Mouse (Mus musculus) forebrain, embryonic 16.5 days (tissue): ENCODE data around the gene Olfr832. TPM values are rescaled to one million over a fixed set of nuclear protein-coding genes. Genes with fewer than 3 reads are reported as not detected.
"Not testable (repeated sequence)": the region's sequence is repeated elsewhere in the genome, so short reads cannot be mapped to it uniquely, and the experiment has no call there.

Source experiments
- ATAC-seq: fragments of 200-750 bp; cut with Nextera tagmentation; 2 replicates; pipeline ENCODE4 v1.8.0; 2017; ENCODE audit warnings: mild to moderate bottlenecking, moderate library complexity
- H3K27ac ChIP-seq: fragments of 300-500 bp; sonication (generic); 2 replicates; pipeline ENCODE4 v1.5.1; 2014; ENCODE audit warnings: low read length, control low read depth
- H3K27me3 ChIP-seq: fragments of 300-500 bp; sonication (generic); replicated peaks from 2 replicates; pipeline ENCODE4 v1.6.1; 2014; ENCODE audit warnings: low read length; ENCODE audit not compliant: control insufficient read depth, insufficient read depth
- H3K36me3 ChIP-seq: fragments of 300-500 bp; sonication (generic); 2 replicates; pipeline ENCODE4 v1.6.1; 2014; ENCODE audit not compliant: control insufficient read depth, insufficient read depth
- H3K4me1 ChIP-seq: fragments of 300-500 bp; sonication (generic); replicated peaks from 2 replicates; pipeline ENCODE4 v1.6.1; 2014; ENCODE audit warnings: low read length; ENCODE audit not compliant: control insufficient read depth, insufficient read depth
- H3K4me2 ChIP-seq: fragments of 300-500 bp; sonication (generic); 2 replicates; pipeline ENCODE4 v1.6.1; 2014; ENCODE audit warnings: mild to moderate bottlenecking, low read length, control low read depth
- H3K4me3 ChIP-seq: fragments of 300-500 bp; sonication (generic); replicated peaks from 2 replicates; pipeline ENCODE4 v1.5.1; 2014; ENCODE audit warnings: mild to moderate bottlenecking, low read length, control low read depth
- H3K9ac ChIP-seq: fragments of 300-500 bp; sonication (generic); replicated peaks from 2 replicates; pipeline ENCODE4 v1.6.1; 2014; ENCODE audit warnings: low read depth, low read length, control low read depth
- H3K9me3 ChIP-seq: fragments of 300-500 bp; sonication (generic); 2 replicates; pipeline ENCODE4 v1.6.1; 2016; ENCODE audit warnings: low read length; ENCODE audit not compliant: control insufficient read depth
- WGBS: fragments of 180-500 bp; shearing (Covaris S2); extraction: QIAGEN DNeasy Blood & Tissue Kit; methylation state at CpG from one replicate; pipeline ENCODE4 v1.1.7; 2014; 5-methylcytosine and 5-hydroxymethylcytosine counted together
- polyA plus RNA-seq: library from polyadenylated mRNA; unstranded; fragments of >200 nt; fragmentation: Nextera tagmentation; extraction: Ambion mirVana; gene quantifications from 2 replicates; pipeline ENCODE4 v1.2.1, GENCODE M21; 2015

The Olfr832 gene
- polyA plus RNA-seq, result not detected in 2 replicates

DNA sequence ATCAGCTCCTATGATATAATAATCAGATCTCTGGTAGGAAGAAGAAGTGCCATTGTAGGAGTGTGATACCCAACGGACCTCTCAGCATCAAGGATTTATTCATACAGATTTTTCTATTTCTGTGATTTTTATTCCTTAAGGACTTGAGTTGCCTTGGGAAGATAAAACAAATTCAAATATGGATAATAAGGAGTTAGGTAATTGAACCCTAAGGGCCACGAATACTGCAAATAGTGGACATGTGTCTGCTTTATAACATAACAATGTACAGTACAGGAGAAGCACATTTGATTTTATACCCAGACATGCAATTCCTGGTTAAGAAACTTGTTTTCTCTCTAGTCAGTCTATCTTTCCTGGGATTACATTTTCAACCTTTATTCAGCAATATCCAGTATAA is at the start of gene Olfr832:
Gene Olfr832, plus strand, starts transcription at position 301 of the 400 bp plus-strand sequence.
- not testable (repeated sequence) for H3K4me3 ChIP-seq, H3K36me3 ChIP-seq, H3K4me2 ChIP-seq, H3K27ac ChIP-seq, H3K4me1 ChIP-seq, H3K9me3 ChIP-seq, H3K9ac ChIP-seq, H3K27me3 ChIP-seq, ATAC-seq
- WGBS, result 81% methylated on average over 2 of the region's 2 CpGs

DNA sequence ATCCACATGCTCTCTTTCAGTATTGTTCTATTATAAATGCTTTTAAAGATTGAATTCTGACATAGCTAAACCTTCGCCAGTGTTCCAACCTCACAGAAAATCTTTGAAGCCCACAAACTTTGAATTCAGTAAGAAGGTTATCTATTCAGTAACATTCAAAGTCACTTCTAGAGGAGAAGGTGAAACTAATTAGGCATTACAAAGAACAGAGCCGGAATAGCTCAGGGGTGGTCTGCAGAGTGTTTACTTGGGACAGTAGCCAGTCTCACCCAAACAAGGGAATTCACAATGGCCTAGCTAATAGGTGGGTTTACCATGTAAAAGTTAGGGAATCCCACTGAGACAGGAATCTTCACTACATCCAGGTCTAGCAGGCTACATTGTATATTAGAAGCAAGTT is 29.2 kb upstream of the Olfr832 start:
- 69% methylated on average over 2 of the region's 2 CpGs for WGBS
- ATAC-seq, H3K9ac ChIP-seq, H3K4me1 ChIP-seq, H3K9me3 ChIP-seq, H3K36me3 ChIP-seq, H3K27ac ChIP-seq, H3K4me3 ChIP-seq, H3K4me2 ChIP-seq, H3K27me3 ChIP-seq: not testable (repeated sequence)

DNA sequence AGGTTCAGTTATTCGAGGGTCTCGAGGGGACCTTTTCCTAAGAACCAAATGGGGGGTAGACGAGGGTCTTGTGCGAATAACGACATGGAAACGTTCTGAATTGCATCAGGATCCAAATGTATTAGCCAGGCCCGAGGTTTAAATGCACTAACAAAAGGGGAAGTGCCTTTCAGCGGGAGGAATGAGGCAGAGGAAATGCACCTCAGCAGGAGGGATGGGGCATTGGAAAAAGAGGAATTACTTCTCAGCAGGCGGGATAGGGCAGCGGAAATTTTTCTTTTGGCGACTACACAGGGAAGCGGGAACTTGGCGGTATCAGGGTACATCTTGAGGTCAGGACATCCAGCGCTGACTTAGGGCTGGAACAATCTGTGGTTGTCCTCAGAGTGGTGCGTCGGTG is 9.0 kb upstream of the Olfr832 start:
- H3K4me1 ChIP-seq, ATAC-seq, H3K4me3 ChIP-seq, H3K36me3 ChIP-seq, H3K9me3 ChIP-seq, H3K27me3 ChIP-seq, H3K9ac ChIP-seq, H3K4me2 ChIP-seq, H3K27ac ChIP-seq: not testable (repeated sequence)
- WGBS, result 88% methylated on average over 16 of the region's 16 CpGs

- Histone ChIP-seq H3K4me3 (no peak overlapping the region), H3K27ac (no peak overlapping the region), H3K36me3 (no peaks in the 10 kb centered on the region), H3K27me3 (no peaks in the 10 kb centered on the region), H3K4me2 (no peak overlapping the region), H3K4me1 (no peaks in the 10 kb centered on the region), H3K9ac (no peak overlapping the region), H3K9me3 (peaks cover 5% of the 10 kb centered on the region; the same call in 1 of the 2 replicates)
- ATAC-seq, result no peak
Observed at GRCm38 (mm10) chr9:18962021-18962420, 25.1 kb downstream of the Olfr832 start.

DNA sequence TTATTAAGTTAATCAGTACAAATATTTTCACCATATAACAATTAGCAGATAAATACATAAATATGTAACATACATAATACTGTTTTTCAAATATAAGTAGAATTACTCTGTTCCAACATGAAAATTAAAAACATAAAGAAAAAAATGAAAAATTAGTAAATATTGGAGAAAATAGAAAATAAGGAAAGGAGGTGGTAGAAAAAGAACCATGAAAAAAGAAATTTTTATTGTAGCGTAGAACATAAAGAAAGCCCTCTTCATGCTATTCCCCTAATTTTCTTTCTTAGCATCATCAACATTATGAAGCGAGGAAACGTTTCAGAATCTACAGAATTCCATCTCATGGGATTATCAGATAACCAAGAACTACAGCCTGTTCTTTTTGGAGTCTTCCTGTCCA is 50.8 kb downstream of the Olfr832 start, which contains the start of gene Olfr834:
Gene Olfr834, plus strand, starts transcription at position 301 of the 400 bp plus-strand sequence.
- H3K27me3 ChIP-seq, result no peaks in the 10 kb centered on the region
- H3K9ac ChIP-seq, result no peak within 1 kb of the TSS
- no peak within 1 kb of the TSS for H3K27ac ChIP-seq
- H3K9me3 ChIP-seq, result 0 out of 2 replicates have a peak, but pooled peaks cover 2% of the 10 kb centered on the region
- H3K4me2 ChIP-seq, result no peak within 1 kb of the TSS
- ATAC-seq, result no peak
- no peaks in the 10 kb centered on the region for H3K4me1 ChIP-seq
- no peak within 1 kb of the TSS for H3K4me3 ChIP-seq
- 83% methylated on average over 3 of the region's 3 CpGs for WGBS
- no peaks in the 10 kb centered on the region for H3K36me3 ChIP-seq

Other genes with a start within 250 kb of the Olfr832 start
- not detected in 2 replicates for gene Olfr24, start 173.1 kb upstream of the Olfr832 start, polyA plus RNA-seq
- not detected in 2 replicates for gene Olfr828, start 117.6 kb upstream of the Olfr832 start, polyA plus RNA-seq
- gene Olfr829, start 82.2 kb upstream of the Olfr832 start, polyA plus RNA-seq, result not detected in 2 replicates
- not detected in 2 replicates for gene Olfr830, start 62.4 kb upstream of the Olfr832 start, polyA plus RNA-seq
- not detected in 2 replicates for gene Olfr834, start 50.9 kb downstream of the Olfr832 start, polyA plus RNA-seq
- not detected in 2 replicates for gene Olfr835, start 95.6 kb downstream of the Olfr832 start, polyA plus RNA-seq
- not detected in 2 replicates for gene Olfr836, start 183.3 kb downstream of the Olfr832 start, polyA plus RNA-seq
- not detected in 2 replicates for gene Olfr837, start 199.2 kb downstream of the Olfr832 start, polyA plus RNA-seq
- gene Olfr839-ps1, start 240.2 kb downstream of the Olfr832 start, polyA plus RNA-seq, result not detected in 2 replicates